Comparison of ENCODE assay signal across 11 mouse cellular contexts in the genomic region with DNA sequence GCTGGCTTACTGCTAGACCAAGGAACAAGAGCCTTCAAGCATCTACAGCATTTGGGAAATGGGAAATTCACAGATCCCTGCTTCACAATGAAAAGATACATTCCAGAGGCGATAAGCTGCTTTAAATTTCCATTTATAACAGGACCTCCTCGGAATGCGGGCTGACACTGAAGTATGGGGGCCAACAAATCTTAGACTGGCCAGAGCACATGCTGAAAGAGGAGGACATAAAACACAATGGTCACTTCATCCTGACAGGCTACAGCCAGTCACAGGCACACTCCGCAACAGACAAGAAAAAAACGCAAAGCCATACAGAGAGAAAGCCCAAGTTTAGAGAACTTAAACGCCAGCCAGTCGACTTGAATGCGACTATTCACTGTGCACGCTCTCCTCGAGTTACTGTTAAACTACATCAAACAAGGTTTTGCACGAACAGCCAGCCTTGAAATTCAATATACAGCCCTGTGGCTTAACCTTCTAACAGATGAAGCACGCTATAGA.
DNase-seq lines count a peak whose midpoint lies in the region; ATAC-seq lines count a peak whose summit lies in the region.
"Had no signal": no experiment of that assay in that cellular context is flagged by ENCODE, and none has a peak within 500 bp of the region (broad histone marks: within the 10 kb centered on the region; RNA-seq: fewer than 3 reads in every experiment).

No protein-coding gene starts in this region.

- H3K9me3 ChIP-seq in kidney, embryonic 15.5 days (replicated peaks), result no peaks in the 10 kb centered on the region
- no peaks in the 10 kb centered on the region for H3K9me3 ChIP-seq in embryonic facial prominence, embryonic 10.5 days
- no peaks in the 10 kb centered on the region for H3K9me3 ChIP-seq in forebrain, embryonic 13.5 days (replicated peaks)
- H3K9me3 ChIP-seq in midbrain, embryonic 12.5 days, result no peaks in the 10 kb centered on the region

- ATAC-seq in kidney, embryonic 15.5 days (replicated peaks; ENCODE audit: low FRiP score), result peak; percentile 33; the same call in 1 of the 2 replicates
- no peak for ATAC-seq in forebrain, embryonic 13.5 days
- peak; percentile 28; the same call in 1 of the 2 replicates for ATAC-seq in midbrain, embryonic 12.5 days (ENCODE audit: low FRiP score, low read depth)

- no peak overlapping the region for H3K4me3 ChIP-seq in kidney, embryonic 15.5 days (replicated peaks)
- H3K4me3 ChIP-seq in embryonic facial prominence, embryonic 10.5 days, result no peak overlapping the region; the same call in 1 of the 2 replicates
- no peak overlapping the region for H3K4me3 ChIP-seq in forebrain, embryonic 13.5 days
- H3K4me3 ChIP-seq in midbrain, embryonic 12.5 days, result no peak overlapping the region

- H3K4me2 ChIP-seq in kidney, embryonic 15.5 days, result peak overlapping the region; percentile 35
- H3K4me2 ChIP-seq in forebrain, embryonic 13.5 days, result peak overlapping the region; percentile 17
- H3K4me2 ChIP-seq in midbrain, embryonic 12.5 days (replicated peaks), result peak overlapping the region; percentile 8; the same call in 1 of the 2 replicates

- no peak overlapping the region for H3K9ac ChIP-seq in kidney, embryonic 15.5 days
- no peak overlapping the region for H3K9ac ChIP-seq in forebrain, embryonic 13.5 days
- H3K9ac ChIP-seq in midbrain, embryonic 12.5 days (replicated peaks), result no peak overlapping the region

- 15% methylated on average over 12 of the region's 12 CpGs for WGBS in kidney, embryonic 15.5 days
- 27% methylated on average over 12 of the region's 12 CpGs for WGBS in embryonic facial prominence, embryonic 10.5 days
- 15% methylated on average over 12 of the region's 12 CpGs for WGBS in forebrain, embryonic 13.5 days
- 9% methylated on average over 12 of the region's 12 CpGs for WGBS in midbrain, embryonic 12.5 days

- no peaks in the 10 kb centered on the region for H3K27me3 ChIP-seq in kidney, embryonic 15.5 days
- no peaks in the 10 kb centered on the region for H3K27me3 ChIP-seq in embryonic facial prominence, embryonic 10.5 days (replicated peaks; ENCODE audit: low read depth, poor library complexity, severe bottlenecking)
- no peaks in the 10 kb centered on the region for H3K27me3 ChIP-seq in forebrain, embryonic 13.5 days
- no peaks in the 10 kb centered on the region; the same call in 1 of the 2 replicates for H3K27me3 ChIP-seq in midbrain, embryonic 12.5 days

- no peak for DNase-seq in kidney, postnatal 25 days
- DNase-seq in embryonic facial prominence, embryonic 10.5 days (ENCODE audit: low spot score), result peak; percentile 18
- DNase-seq in left cerebral cortex, adult 18-20 months (ENCODE audit: low spot score in 2 of 2), result no peak
- DNase-seq in gastrocnemius, postnatal 25 days, result no peak
- no peak for DNase-seq in adrenal gland, postnatal 4 days (ENCODE audit: low spot score in 2 of 2)
- DNase-seq: cerebellum, postnatal 36 days; gastrocnemius, postnatal 36 days; lung, postnatal 14 days had no signal

- H3K27ac ChIP-seq in kidney, embryonic 15.5 days, result peak overlapping the region; percentile 72
- peak overlapping the region; percentile 65 for H3K27ac ChIP-seq in embryonic facial prominence, embryonic 10.5 days (replicated peaks)
- peak overlapping the region; percentile 28 for H3K27ac ChIP-seq in forebrain, embryonic 13.5 days
- H3K27ac ChIP-seq in midbrain, embryonic 12.5 days (replicated peaks), result peak overlapping the region; percentile 64

- H3K4me1 ChIP-seq in kidney, embryonic 15.5 days, result peaks cover 63% of the 10 kb centered on the region
- H3K4me1 ChIP-seq in embryonic facial prominence, embryonic 10.5 days, result peaks cover 53% of the 10 kb centered on the region
- H3K4me1 ChIP-seq in forebrain, embryonic 13.5 days, result peaks cover 83% of the 10 kb centered on the region
- peaks cover 61% of the 10 kb centered on the region for H3K4me1 ChIP-seq in midbrain, embryonic 12.5 days

- no peaks in the 10 kb centered on the region for H3K36me3 ChIP-seq in kidney, embryonic 15.5 days
- H3K36me3 ChIP-seq in embryonic facial prominence, embryonic 10.5 days (replicated peaks), result no peaks in the 10 kb centered on the region
- H3K36me3 ChIP-seq in forebrain, embryonic 13.5 days (ENCODE audit: poor library complexity, severe bottlenecking), result no peaks in the 10 kb centered on the region
- no peaks in the 10 kb centered on the region for H3K36me3 ChIP-seq in midbrain, embryonic 12.5 days
